Mouse (Mus musculus) lung, postnatal 25 days (tissue): ENCODE data around the gene Unc45a.

ENCODE experiments used
- DNase-seq: peaks from one replicate; pipeline ENCODE4 v3.0.0; 2022; ENCODE audit warnings: low spot score

The Unc45a gene

GRCm38 (mm10) chr7:80368009-80368408 lies 27.2 kb upstream of the Unc45a start:
- no peak for DNase-seq

- no peak for DNase-seq
These were observed 26.4 kb upstream of the Unc45a start for GRCm38 (mm10) chr7:80367232-80367631.

- DNase-seq = no peak
These were observed 25.0 kb upstream of the Unc45a start for GRCm38 (mm10) chr7:80365759-80366158.

GRCm38 (mm10) chr7:80360435-80360834 lies 19.6 kb upstream of the Unc45a start:
- no peak for DNase-seq

- no peak for DNase-seq
These were observed 17.2 kb upstream of the Unc45a start for GRCm38 (mm10) chr7:80358039-80358438.

GRCm38 (mm10) chr7:80357156-80357555 lies 16.4 kb upstream of the Unc45a start:
- DNase-seq = no peak

- no peak for DNase-seq
These were observed 15.5 kb upstream of the Unc45a start for GRCm38 (mm10) chr7:80356351-80356750.

GRCm38 (mm10) chr7:80352920-80353319 lies 12.1 kb upstream of the Unc45a start:
- no peak for DNase-seq

GRCm38 (mm10) chr7:80350808-80351207 lies 10.0 kb upstream of the Unc45a start:
- no peak for DNase-seq

- no peak for DNase-seq
These were observed 7.1 kb upstream of the Unc45a start for GRCm38 (mm10) chr7:80347670-80348586.

GRCm38 (mm10) chr7:80346830-80347229 lies 6.0 kb upstream of the Unc45a start:
- no peak for DNase-seq

- DNase-seq = no peak
These were observed 5.4 kb upstream of the Unc45a start for GRCm38 (mm10) chr7:80346173-80346572.

- no peak for DNase-seq
These were observed 2.6 kb upstream of the Unc45a start for GRCm38 (mm10) chr7:80343270-80344018.

- peak; percentile 94 for DNase-seq
These were observed 2.1 kb upstream of the Unc45a start, which contains the start of gene Hddc3 for GRCm38 (mm10) chr7:80342858-80343257. Gene Hddc3 (plus strand): TSS chr7:80343104.

- no peak for DNase-seq
These were observed 988 bp upstream of the Unc45a start for GRCm38 (mm10) chr7:80341793-80342192.

- DNase-seq = peak; percentile 99
These were observed 794 bp downstream of the Unc45a start for GRCm38 (mm10) chr7:80339793-80340628.

- DNase-seq = peak; percentile 13
These were observed 1.4 kb downstream of the Unc45a start for GRCm38 (mm10) chr7:80339371-80339770.

- no peak for DNase-seq
These were observed 3.9 kb downstream of the Unc45a start for GRCm38 (mm10) chr7:80336932-80337331.

- no peak for DNase-seq
These were observed 6.0 kb downstream of the Unc45a start for GRCm38 (mm10) chr7:80334848-80335247.

- DNase-seq = no peak
These were observed 9.4 kb downstream of the Unc45a start for GRCm38 (mm10) chr7:80331433-80331832.

- DNase-seq = no peak
These were observed 10.5 kb downstream of the Unc45a start for GRCm38 (mm10) chr7:80330278-80330677.

- no peak for DNase-seq
These were observed 14.7 kb downstream of the Unc45a start for GRCm38 (mm10) chr7:80326076-80326475.
